Mouse (Mus musculus): ENCODE results near the gene Mlh1.

Mlh1 gene

DNA sequence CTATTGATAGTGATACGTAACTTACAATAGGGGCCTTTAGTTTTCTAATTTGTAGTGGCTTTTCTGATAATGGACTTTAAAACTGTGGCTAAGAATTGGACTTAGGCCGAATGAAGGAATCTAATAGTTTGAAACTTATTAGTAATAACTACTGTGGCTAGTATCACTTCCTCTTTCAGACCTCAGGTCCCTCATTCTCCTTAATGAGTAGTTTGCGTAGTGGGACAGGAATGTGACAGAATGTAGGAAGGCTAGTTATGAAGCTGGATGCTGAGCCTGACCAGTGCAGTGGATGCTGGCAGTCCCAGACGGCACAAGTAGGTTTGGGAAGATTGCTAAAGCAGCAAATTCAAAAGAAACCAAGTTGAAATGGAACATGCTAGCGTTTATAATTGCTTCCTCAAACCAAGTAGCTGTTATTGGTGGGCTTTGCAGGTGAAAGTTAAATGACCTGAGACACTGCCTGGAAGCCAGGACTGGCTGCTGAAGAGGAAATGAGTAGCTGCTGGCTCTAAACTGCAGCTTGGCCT, 51.0 kb downstream of the Mlh1 start:
- no peak for DNase-seq (ENCODE audit: low read depth, low spot score)

DNA sequence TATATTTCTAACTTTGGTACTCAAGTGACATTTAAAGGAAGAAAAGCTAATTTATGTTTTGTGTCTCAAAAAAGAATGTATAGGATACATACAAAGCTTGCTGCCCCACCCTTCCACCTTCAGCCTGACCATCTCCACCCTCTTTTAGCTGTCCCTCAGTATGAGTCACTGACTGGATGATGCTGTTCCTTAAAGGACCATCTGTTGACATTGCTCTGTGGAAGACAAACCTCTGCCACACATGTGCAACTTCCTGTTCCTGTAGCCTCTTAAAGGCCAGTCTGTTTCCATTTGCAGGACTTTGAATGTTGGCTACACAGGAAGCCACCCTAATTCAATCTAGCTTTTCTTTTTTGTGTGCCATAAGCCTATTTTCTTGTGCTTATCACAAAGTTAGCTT, 55.2 kb downstream of the Mlh1 start:
- no peak for DNase-seq (ENCODE audit: low read depth, low spot score)

DNA sequence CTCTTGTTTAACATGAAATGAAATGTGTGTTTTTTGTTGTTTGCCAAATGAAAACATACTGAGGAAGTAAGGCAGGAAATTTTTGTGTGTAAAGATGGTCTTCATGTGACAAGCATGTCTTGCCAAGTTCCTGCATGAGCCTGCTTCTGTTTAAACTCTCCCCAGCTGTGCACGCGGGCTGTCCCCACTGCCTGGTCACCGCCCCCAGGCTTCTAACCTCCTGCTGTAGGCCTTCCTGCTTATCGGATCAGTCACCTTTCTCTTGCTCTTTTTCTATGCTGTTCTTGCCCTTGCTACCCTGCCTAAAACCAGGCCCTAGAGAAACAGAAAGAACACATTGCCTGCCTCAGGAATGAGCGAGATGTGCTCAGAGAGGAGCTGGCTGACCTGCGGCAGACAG, 58.1 kb downstream of the Mlh1 start:
- DNase-seq (ENCODE audit: low read depth, low spot score): no peak

DNA sequence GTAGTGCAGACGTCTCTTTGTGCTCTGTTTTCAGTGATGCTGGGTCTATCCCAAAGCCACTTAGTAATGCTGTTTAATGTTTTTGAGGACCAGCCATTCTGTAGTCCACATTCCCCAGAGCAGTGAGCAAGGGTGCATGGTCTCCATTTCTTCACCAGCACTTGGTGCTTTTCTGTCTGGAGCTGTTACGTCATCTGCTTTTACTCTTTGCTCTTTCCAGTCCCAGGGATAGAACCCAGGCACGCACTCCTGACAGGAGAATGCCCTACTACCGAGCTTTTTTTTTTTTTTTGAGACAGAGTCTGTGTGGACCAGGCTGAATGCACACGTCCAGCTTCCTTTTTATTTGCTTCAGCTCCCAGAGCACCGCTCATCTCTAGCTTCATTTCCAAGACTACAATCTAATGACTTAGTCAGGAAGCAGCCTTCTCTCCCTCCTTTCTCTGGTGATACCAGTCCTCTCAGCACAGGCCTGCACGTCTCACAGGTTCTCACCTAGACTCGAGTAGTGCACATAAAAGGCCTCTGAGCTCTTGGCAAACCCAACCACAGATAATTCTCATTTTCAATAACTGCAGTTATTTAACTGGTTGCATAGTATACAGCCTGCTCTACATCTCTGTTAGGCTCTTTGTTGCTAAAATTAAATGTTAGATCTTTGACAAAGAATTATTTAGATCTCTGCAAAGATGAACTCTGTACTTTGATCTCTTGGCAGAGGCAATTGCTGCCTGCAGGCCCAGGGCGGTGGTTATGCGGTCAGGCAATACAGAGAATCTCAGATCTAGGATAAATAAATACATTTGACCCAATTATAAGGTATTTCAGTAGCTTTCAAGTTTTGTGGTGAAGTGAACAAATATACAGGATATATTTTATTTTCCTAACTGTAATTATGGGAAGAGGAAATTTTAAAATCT, 60.2 kb downstream of the Mlh1 start:
- DNase-seq (ENCODE audit: low read depth, low spot score): no peak

DNA sequence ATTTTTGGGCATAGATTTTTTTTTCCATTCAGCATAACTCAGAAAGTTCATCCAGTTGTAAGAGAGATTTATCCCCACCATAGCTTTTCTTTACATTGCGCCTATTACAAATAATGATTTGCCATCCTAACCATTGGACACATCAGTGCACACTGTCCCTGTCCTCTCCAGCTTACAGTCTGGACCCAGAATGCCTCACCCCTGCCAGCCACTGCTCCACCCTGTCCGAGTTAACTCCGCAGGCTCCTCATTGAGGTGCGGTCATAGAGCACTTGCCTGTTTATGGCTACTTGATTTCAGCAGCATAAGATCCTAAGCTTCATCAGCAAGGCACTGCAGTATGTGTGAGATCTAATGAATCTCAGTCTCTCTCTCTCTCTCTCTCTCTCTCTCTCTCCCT, 61.2 kb downstream of the Mlh1 start:
- no peak for DNase-seq (ENCODE audit: low read depth, low spot score)

DNA sequence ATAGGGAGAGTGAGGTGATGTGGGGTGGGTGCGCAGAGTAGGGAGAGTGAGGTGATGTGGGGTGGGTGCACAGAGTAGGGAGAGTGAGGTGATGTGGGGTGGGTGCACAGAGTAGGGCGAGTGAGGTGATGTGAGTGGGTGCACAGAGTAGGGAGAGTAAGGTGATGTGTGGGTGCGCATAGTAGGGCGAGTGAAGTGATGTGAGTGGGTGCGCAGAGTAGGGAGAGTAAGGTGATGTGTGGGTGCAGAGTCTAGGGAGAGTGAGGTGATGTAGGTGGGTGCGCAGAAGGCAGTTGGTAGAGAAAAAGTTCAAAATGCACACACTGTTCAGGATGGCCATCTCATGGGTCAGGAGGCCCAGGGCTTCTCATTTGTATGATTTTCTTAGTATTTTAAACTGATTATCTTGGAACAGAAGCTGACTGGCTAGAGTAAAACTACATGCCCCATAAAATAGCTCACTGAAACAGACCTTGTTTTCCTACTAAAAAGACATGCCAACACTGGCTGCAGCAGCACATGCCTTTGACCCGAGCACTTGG, 62.4 kb downstream of the Mlh1 start:
- DNase-seq (ENCODE audit: low read depth, low spot score): no peak

DNA sequence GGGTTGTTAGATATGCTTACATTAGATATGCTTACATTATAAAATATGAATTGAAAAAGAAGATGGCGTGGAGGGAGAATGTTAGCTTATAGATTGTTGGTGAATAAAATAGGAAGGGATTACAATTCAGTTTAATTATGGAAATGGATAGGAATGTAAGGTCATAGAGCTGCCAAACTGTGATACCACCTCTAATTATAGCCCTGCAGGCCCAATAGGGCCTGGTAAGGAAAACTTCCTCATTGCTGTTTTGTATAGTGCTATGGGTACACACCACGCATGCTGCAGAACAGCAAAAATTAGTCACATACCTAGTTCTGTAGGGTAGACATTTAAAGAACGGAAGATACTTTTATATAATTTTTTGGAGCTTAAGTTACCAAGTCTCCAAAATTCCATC, 63.4 kb downstream of the Mlh1 start:
- DNase-seq (ENCODE audit: low read depth, low spot score): no peak

DNA sequence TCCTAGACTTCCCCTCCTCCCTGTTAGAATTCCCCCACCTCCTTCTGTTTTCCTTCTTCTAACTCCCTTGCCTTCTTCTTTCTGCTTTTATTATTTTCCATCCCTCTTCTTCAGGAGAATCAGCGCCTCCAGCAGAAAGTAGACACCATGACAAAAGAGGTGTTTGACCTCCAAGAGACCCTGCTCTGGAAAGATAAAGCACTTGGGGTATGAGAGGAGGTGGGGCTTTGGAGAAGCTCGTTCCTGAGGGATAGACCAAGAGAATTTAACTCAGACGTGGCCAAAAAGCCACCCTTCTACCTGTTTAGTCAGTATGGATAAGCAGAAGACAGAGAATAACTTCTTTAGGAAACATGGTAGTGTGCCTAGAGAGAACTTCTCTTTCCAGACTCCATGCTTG, 63.9 kb downstream of the Mlh1 start:
- no peak for DNase-seq (ENCODE audit: low read depth, low spot score)

DNA sequence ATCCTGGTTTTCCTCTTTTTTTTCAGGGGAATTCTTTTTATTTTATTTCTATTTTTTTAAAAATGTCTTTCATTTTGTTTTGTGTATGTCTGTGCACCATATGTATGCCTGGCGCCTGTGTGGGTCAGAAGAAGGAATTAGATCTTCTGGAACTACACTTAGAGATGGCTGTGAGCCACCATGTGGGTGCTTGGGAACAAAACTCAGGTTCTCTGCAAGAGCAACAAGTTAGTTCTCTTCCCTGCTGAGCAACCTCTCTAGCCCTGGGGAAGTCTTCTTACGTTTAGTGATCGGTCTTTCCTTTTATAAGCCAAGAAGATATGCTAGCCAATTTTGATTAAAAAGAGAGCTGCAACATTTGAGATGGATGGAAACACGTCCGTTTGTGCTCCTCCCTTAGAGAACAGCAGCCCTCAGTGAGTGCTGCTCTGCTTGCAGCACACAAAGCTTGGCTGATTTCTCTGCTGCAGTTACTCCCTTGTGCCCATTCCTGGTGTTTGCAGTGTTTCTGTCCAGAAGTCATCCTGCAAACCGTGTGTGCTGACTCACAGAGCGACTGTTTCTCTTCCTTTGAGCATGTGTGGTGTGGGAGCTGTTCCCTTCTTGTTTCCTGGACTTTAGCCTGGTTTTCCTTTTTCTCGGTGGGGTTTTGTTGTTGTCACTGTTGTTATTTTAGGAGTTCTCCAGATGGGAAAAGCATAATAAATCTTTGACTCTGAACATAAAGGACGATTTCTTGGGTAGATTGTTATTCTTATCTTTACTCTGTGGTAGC, 66.8 kb downstream of the Mlh1 start:
- no peak for DNase-seq (ENCODE audit: low read depth, low spot score)

DNA sequence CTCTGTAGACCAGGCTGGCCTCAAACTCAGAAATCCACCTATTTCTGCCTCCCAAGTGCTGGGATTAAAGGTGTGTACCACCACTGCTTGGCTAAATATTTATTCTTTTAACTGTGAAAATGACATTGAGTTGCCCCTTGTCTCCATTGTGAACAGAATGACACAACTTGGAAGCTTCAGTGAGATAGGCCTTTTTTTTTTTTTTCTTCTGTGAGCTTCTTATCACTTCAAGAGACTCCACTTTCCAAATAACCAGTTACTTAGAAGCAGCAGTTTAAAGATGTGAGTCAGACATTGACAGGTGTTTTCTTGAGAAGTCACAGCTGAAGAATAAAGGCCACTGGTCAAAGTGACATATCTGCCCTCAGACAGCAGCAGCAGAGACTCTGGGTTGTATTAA, 71.4 kb downstream of the Mlh1 start:
- DNase-seq (ENCODE audit: low read depth, low spot score): no peak

DNA sequence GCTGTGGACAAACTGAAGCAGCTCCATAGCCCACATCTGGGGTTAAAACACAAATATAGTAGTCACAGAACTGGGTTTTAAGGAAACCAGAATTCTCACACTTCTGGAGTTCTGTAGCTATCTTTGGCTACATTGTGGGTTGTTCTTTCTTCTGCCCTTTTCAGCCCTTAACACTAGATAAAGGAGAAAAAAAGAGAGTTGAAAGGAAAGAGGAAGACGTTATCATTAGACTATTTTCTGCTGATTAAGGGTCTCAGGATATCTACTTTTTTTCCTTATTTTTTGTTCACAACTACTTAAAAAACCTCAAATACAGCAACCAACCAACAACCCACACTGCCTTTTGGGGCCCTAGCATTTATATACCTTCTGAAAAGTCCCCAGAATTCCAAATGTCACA, 73.3 kb downstream of the Mlh1 start:
- DNase-seq (ENCODE audit: low read depth, low spot score): no peak

DNA sequence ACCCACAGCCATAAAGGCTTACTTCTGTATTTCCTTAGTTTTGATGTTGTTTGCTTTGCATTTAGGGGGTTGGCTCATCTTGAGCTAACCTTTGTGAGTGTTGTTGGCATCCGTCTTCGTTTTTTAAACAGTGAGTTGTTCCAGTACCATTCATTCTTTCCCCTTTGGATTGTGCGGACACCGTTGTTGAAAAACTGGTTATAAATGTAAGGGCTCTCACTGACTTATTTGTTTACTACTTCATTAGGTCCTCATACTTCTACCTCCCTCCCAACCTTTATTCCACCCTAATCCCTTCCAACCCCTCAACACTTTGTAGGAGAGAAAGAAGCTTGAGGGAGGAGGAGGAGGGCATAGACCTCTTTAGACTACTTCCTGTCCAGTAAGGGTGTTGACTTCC, 73.9 kb downstream of the Mlh1 start:
- no peak for DNase-seq (ENCODE audit: low read depth, low spot score)

DNA sequence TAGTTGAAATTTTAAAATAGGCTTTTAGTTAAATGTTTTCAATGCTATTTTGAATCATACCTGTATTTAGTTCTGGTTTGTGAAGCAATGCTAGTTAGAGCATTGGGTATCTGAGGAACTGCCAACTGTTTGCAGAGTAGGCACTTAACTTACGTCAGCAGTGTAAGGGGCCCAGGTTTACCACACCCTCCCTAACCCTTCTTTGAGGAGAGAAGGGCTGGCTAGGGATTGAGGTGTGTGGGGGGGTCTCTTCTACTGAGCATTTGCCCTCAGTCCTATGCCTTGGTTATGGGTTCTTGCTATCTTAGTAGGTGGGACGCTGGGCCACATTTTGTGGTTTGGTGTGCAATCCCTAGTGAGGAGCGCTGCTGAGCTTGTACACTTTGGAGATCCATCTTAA, 74.5 kb downstream of the Mlh1 start:
- no peak for DNase-seq (ENCODE audit: low read depth, low spot score)

DNA sequence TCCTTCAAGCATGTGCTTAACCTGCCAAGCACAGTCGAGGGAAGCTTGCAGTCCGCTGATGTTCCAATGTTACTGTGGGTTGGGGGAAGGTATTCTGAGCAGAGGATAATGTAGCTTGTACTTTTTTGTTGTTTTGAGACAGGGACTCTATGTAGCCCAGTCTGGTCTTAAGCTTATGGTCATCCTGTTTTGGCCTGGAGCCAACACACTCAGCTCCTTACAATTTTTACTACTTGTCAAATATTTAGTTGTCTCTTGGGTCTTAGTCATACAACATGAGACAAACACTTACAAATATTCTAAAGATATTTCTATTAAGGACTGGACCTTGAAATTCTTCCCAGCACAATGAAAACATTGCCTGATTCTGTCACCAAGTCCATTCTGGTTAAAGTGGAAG, 78.4 kb downstream of the Mlh1 start:
- no peak for DNase-seq (ENCODE audit: low read depth, low spot score)

DNA sequence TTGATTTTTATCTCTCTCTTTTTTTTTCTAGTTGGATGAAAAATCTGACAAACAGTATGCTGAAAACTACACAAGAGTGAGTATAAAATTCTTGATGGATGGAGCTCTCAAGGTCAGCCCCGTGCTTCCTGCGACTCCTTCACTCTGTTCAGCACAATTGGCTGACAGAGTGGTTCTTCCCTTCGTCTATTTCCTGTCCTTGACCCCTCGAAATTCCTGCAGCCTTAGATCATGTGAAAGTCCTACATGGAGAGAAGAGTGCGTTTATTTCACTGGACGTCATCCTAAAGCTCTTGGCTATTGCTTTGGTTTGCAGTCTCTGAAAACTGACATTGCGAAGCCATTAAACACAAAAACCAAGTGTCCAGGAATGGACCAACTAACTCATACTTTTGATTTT, 82.9 kb downstream of the Mlh1 start:
- no peak for DNase-seq (ENCODE audit: low read depth, low spot score)

DNA sequence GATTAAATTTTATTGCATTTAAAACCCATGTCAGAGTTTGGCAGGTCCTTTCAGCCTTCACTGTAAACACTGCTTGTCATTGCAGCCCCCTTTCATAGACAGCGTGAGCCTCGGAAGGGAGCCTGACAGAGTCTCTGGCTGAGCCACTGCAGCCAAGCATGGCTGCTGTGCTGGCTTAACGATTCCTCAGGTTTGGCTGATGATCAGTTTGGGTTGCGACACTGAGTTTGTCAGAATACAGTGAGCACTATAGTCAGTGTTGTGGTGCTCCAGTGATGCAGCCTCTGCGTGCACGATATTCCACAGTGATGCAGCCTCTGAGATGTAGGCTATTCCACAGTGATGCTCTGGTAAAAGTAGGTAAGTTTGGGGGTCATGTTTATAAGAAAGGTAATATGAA, 84.7 kb downstream of the Mlh1 start:
- DNase-seq (ENCODE audit: low read depth, low spot score): no peak

DNA sequence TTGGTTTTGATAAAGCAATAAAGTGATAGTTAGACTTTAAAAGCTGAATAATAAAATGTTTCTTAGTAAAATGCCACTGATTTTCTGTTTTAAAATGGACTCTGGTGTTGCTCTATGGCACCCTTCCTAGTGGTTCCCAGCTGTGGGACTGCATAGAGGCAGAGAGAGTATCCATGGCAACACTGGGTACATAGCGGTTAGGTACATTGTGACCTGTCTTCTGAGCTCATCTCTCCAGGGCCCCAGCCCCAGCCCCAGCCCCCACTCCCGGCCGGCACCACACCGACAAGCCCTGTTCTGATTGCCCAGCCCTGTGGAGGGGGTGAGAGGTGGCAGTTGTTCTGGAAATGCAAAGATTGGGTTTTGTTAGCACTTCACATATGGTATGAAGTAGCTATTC, 86.7 kb downstream of the Mlh1 start:
- DNase-seq (ENCODE audit: low read depth, low spot score): no peak

DNA sequence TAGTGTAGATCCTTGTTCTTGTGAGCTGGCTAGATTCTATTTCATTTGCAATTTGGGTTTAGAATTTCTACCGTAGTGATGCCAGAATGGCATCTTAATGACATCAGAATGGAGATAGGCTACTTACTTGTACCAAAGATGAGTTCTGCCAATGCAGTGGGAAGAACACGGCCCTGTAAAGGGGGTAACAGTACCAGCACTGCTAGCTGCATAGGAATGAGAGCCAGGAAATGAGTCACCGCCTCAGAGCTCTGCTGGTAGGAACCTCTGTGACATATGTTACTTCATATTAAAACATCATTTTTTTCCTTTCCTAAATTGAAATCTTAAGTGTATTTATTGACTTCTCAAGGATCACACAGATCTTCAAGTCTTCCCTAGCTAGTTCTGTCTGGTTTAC, 89.4 kb downstream of the Mlh1 start:
- no peak for DNase-seq (ENCODE audit: low read depth, low spot score)

DNA sequence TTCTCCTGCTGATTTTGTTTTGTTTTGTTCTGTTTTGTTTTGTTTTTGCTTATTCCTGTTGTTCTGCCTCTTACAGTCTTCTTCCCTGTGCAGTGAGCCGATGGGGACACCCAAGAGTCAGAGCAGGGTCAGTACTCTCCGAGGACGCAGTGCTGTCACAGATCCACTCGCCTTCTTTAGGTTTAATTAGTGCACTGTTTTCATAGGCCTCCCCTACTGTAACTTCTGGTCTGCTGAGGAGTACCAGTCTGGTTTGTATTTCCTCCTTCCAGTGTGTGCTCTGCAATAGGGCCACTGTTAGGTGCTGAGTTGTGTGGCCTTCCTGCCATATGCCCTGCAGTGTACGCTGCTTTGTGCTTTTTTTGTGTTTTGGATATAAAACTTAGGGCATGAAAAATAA, 92.6 kb downstream of the Mlh1 start:
- no peak for DNase-seq (ENCODE audit: low read depth, low spot score)
